Mouse (Mus musculus) large intestine, adult 2 months (tissue): ENCODE data around the gene Tfpi. TPM values are rescaled to one million over a fixed set of nuclear protein-coding genes. Genes with fewer than 3 reads are reported as not detected.
"Not testable (repeated sequence)": the region's sequence is repeated elsewhere in the genome, so short reads cannot be mapped to it uniquely, and the experiment has no call there.

Source experiments
- DNase-seq: peaks from one replicate; pipeline ENCODE4 v3.0.0-alpha.2; 2012; ENCODE audit warnings: low read depth, low spot score
- WGBS: fragments of 180-500 bp; shearing (Covaris S2); methylation state at CpG from one replicate; pipeline ENCODE4 v1.1.7; 2018; 5-methylcytosine and 5-hydroxymethylcytosine counted together
- polyA plus RNA-seq: library from polyadenylated mRNA; depleted of rRNA; stranded (reverse); fragments of >200 nt; gene quantifications from 2 replicates; pipeline ENCODE4 v1.2.3, GENCODE M21; 2012; rRNA removed

Tfpi gene
- 4.5 and 6.2 TPM in 2 replicates for polyA plus RNA-seq

DNA sequence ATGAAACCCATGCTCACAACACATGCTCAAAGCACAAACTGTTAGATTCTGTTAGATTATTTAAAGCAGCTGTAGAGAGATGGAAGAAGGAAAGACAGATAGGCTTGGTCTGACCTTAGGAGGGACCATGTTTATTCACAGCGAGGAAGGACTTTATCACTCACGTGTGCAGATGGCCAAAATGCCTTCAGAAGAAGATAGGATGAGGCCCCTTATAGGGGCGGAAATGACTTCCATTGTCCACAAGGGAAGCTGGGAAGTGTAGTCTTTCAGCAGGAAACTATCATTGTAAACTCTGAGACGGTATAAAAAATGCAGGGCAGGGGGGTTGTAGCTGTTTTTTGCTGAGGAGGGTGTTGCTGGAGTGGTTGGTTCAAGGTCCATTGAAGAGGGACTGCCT lies at the start of gene Tfpi:
Gene Tfpi, minus strand, starts transcription at position 199 of the 400 bp plus-strand sequence.
- DNase-seq, result no peak
- WGBS, result 39% methylated on average over 4 of the region's 4 CpGs

- WGBS, result 84% methylated on average over 7 of the region's 7 CpGs
- no peak for DNase-seq
Measured at GRCm38 (mm10) chr2:84526221-84526620, 49.6 kb upstream of the Tfpi start.

GRCm38 (mm10) chr2:84525806-84526205 lies 49.2 kb upstream of the Tfpi start:
- 74% methylated on average over 6 of the region's 6 CpGs for WGBS
- no peak for DNase-seq

- WGBS, result 44% methylated on average over 5 of the region's 5 CpGs
- no peak for DNase-seq
Measured at GRCm38 (mm10) chr2:84525047-84525446, 48.5 kb upstream of the Tfpi start.

DNA sequence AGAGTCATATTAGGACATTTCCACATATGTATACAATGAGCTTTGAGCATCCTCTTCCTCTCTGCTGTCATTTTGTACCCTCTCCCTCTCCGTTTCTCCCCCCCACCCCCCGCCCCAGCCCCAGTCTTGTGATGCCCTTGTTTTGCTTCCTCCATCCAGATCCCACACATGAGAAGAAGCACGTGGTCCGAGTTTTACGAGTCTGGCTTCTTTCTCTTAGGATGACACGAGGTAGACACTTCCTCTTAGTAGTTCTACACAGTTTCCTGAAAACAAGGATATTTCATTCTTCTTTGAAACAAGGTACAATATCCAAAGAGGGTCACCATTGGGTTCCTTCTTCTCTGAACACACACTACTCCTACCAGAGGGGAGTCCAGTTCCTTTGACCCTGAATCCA lies 47.4 kb upstream of the Tfpi start:
- 60% methylated on average over 6 of the region's 6 CpGs for WGBS
- no peak for DNase-seq

GRCm38 (mm10) chr2:84523103-84523865 lies 46.7 kb upstream of the Tfpi start:
- WGBS, result 65% methylated on average over 6 of the region's 6 CpGs
- DNase-seq, result no peak

DNA sequence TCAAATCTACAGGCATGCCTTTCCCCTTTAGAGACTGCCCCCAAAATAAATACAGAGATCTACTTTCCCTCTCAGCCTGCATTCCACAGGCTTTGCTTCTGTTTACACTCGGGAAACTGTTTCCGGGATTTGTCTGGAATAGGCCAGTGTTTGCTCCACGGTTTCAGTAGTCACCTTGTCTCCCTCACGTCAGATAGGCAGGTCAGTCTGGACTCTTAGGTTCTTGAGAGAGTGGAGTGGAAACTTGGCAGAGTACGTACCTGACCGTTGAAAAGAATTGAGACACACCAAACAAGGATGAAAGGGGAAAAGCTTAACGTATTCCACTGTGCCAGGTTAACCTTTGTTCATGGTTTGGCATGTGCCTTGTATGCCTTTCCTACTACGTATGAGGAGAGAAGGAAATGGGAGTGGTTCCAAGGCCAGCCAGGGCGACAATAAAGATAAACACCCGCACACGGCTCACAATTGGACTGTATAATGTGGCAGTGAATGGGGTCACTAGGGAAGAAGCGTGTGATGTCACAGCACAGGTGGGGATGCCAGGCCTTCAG lies 43.0 kb upstream of the Tfpi start:
- 13% methylated on average over 12 of the region's 12 CpGs for WGBS
- peak; percentile 94 for DNase-seq

DNA sequence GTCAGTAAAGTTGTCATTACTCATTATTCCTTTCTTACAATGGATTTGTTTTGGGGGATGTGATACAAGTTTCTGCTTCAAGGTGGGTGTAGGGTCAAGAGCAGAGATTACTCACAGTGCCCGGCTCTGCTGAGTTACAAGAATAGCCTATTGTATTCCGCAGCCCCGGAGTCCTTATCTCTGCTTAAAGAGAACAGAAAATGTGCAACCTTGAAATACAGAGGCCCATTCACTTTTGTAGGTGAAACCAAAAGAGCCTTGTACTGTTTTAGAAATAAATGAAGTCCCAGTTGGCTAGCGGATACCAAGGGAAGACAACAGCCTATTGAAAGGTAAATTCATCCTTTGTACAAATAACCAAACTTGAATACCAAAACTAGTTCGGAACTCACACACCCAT lies 42.2 kb upstream of the Tfpi start:
- DNase-seq, result no peak

DNA sequence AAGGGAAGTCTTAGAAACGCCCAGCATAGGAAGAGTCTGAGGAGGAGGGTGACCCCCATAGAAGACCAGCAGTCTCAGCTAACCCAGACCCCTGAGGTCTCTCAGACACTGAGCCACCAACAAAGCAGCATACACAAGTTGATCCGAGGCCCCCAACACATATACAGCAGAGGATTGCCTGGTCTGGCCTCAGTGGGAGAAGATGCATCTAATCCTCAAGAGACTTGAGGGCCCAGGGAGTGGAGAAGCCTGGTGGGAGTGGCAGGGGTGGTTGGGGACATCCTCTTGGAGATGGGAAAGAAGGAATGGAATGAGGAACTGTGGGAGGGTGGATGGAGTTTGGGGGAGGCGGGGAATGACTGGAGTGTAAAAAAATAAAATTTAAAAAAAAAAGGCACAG lies 36.7 kb upstream of the Tfpi start:
- DNase-seq, result no peak
- 84% methylated on average over 3 of the region's 3 CpGs for WGBS

More for the DNA sequence above, 42.2 kb upstream of the Tfpi start:
- WGBS, result 27% methylated on average over 5 of the region's 5 CpGs

DNA sequence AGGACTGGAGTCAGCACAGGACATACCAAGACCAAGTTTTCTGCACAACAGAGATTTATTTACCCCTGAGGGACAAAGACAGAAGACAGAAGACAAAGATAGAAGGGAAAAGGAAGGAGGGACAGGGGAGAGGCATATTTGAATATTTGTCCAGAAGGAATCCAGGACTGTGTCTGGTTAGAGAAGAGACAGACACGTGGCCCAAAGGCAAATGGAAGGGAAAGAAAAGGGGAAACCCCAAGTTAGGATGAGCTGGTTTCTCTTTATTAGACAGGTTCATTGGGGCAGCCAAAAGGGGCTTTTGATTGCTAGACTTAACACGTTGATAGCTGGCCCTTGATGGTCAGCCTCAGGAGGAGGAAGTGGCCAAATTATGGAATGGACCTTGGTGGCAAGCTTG lies 34.9 kb upstream of the Tfpi start:
- WGBS, result 28% methylated on average over 2 of the region's 2 CpGs
- no peak for DNase-seq

DNA sequence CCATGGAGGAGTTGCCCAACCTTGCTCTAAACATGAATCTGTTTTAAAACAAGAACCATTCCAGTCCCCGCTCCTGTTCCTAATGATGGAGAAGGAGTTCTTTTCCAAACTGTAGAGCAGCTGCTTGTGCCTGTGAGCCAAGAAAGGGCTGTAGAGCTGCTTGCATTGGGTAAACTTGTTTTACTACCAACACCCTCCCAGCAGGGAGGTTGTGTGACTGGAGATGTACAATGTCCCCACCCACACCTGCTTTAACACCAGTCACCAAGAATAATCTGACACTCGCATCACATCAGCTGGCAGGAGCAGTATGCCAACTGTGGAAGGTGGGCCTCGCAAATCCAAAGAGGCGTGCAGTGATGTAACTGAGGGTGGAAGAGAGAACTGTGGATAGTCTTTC lies 34.5 kb upstream of the Tfpi start:
- 49% methylated on average over 4 of the region's 4 CpGs for WGBS
- no peak for DNase-seq

- WGBS, result 35% methylated on average over 7 of the region's 11 CpGs
- DNase-seq, result not testable (repeated sequence)
Measured at GRCm38 (mm10) chr2:84504954-84505394, 28.4 kb upstream of the Tfpi start.

- 67% methylated on average over 4 of the region's 4 CpGs for WGBS
- DNase-seq, result no peak
Measured at GRCm38 (mm10) chr2:84504285-84504684, 27.7 kb upstream of the Tfpi start.

- WGBS, result 73% methylated on average over 3 of the region's 3 CpGs
- DNase-seq, result no peak
Measured at GRCm38 (mm10) chr2:84498921-84499320, 22.3 kb upstream of the Tfpi start.

DNA sequence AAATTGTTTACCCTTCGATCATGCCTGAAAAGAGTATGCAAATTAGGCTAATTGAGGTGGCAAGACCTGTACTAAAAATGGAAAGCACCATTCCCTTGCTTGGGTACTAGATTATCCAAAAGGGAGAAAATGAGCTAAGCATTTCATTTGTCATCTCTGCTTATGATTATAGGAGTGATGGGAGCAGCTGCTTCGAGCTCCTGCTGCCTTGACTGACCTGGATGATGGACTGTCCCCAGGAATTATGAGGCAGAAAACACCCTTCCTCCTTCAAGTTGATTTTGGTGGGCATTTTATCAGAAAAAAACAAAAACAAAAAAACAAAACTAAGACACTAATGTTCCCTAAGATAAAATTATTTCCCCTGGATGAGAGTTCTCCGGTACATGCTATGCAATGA lies 18.5 kb upstream of the Tfpi start:
- 82% methylated on average over 3 of the region's 3 CpGs for WGBS
- DNase-seq, result no peak

GRCm38 (mm10) chr2:84493626-84494025 lies 17.1 kb upstream of the Tfpi start:
- WGBS, result 90% methylated on average over 2 of the region's 2 CpGs
- DNase-seq, result no peak

DNA sequence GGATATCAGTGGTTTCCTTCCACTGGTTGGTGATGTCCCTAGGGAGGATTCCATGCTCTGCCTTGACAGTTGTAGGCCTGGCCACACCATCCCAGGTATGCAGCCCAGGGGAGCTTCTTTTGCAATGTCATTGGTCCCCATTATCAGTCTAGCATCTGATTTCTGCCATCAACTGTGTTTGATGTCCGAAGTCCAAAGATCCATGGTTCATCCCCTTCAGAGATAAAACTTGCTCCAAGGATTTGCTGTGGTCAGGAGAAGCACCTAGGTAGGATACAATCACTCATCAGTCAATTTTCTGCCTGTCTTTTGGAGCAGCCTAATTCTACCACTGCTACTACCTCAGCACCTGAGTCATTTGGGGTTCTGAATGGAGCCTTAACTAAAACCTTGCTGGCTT lies 15.1 kb upstream of the Tfpi start:
- WGBS, result 77% methylated on average over 1 of the region's 1 CpGs
- no peak for DNase-seq

- 48% methylated on average over 9 of the region's 9 CpGs for WGBS
- DNase-seq, result no peak
Measured at GRCm38 (mm10) chr2:84487705-84488291, 11.2 kb upstream of the Tfpi start.

- 31% methylated on average over 7 of the region's 7 CpGs for WGBS
- no peak for DNase-seq
Measured at GRCm38 (mm10) chr2:84481863-84482262, 5.3 kb upstream of the Tfpi start.

- WGBS, result 5% methylated on average over 3 of the region's 3 CpGs
- DNase-seq, result peak; percentile 24
Measured at GRCm38 (mm10) chr2:84479036-84479435, 2.5 kb upstream of the Tfpi start.

- WGBS, result 95% methylated on average over 6 of the region's 6 CpGs
- DNase-seq, result no peak
Measured at GRCm38 (mm10) chr2:84477759-84478158, 1.2 kb upstream of the Tfpi start.
